Mouse (Mus musculus): ENCODE results near the gene Ubash3a.

DNA sequence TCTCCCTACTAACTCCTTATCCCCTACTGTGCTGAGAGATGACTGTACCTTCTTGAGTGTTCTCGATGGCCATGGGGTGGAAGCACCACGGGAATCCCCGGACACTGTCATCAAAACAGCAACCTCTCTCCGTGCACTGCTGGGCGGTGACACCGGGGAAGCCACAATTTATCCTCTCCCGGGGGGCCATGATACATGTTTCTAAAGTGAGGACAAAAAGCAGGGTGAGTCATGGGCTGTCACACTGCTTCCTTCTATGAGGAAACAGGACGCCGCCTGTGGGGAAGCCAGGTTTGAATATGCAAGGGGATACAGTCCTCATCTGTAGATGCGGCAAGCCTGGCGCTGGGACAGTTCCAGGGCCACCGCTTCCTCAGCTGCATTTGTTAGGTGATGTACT is 45.1 kb upstream of the Ubash3a start:
- TF ChIP-seq POLR2A (IDR thresholded peaks at IDR 0.05; ENCODE audit: extremely low read depth, insufficient read depth, low read length) = no peak
- TF ChIP-seq CTCF (IDR thresholded peaks at IDR 0.05; ENCODE audit: extremely low read depth, insufficient read depth, low read length) = no peak
